Mouse (Mus musculus) bone marrow, adult 2 months (tissue): Measurements from ENCODE around the gene Mmp13.

Experiments
- CTCF ChIP-seq: fragments of 200-500 bp; IDR thresholded peaks from 2 replicates; pipeline ENCODE4 v1.5.1; 2011; ENCODE audit warnings: low read length, control low read depth; ENCODE audit not compliant: control insufficient read depth, insufficient read depth
- POLR2A ChIP-seq: fragments of 200-500 bp; IDR thresholded peaks from 2 replicates; pipeline ENCODE4 v1.6.1; 2011; ENCODE audit warnings: low read depth, mild to moderate bottlenecking, control low read depth, low read length, borderline replicate concordance; ENCODE audit not compliant: control insufficient read depth

DNA sequence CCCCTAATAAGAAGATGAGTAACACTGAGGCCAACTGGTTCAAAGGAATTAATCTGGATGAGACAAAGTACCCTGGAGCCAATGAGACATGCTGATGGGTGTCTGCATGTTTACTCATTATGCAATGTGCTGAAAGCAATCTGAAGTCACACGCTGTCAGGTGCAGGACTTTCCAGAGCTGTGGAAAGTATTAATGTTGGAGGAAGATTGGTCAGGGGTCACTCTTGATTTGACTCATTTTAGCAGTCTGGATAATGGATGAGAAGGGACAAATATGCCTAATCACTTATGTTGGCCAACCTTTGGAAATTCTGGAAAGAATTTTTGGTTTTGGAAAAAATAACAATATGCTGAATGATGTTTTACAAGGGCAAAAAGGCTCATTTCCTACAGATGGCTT, 10.6 kb upstream of the Mmp13 start:
- TF ChIP-seq CTCF (no peak), POLR2A (no peak)
